Mouse (Mus musculus) hindbrain, embryonic 12.5 days (tissue): ENCODE results near the gene Brap. TPM values are rescaled to one million over a fixed set of nuclear protein-coding genes. Genes with fewer than 3 reads are reported as not detected.

Experiments used
- ATAC-seq: fragments of 200-750 bp; cut with Nextera tagmentation; 2 replicates; pipeline ENCODE4 v1.8.0; 2017; ENCODE audit warnings: moderate TSS enrichment; ENCODE audit not compliant: low FRiP score
- H3K27ac ChIP-seq: fragments of 300-500 bp; sonication (generic); 2 replicates; pipeline ENCODE4 v1.5.1; 2016; ENCODE audit warnings: mild to moderate bottlenecking
- H3K27me3 ChIP-seq: fragments of 300-500 bp; sonication (generic); 2 replicates; pipeline ENCODE4 v1.6.1; 2016; ENCODE audit warnings: mild to moderate bottlenecking
- H3K36me3 ChIP-seq: fragments of 300-500 bp; sonication (generic); 2 replicates; pipeline ENCODE4 v1.6.1; 2016; ENCODE audit warnings: mild to moderate bottlenecking
- H3K4me1 ChIP-seq: fragments of 300-500 bp; sonication (generic); 2 replicates; pipeline ENCODE4 v1.6.1; 2016
- H3K4me2 ChIP-seq: fragments of 300-500 bp; sonication (generic); replicated peaks from 2 replicates; pipeline ENCODE4 v1.6.1; 2016; ENCODE audit warnings: mild to moderate bottlenecking
- H3K4me3 ChIP-seq: fragments of 300-500 bp; sonication (generic); 2 replicates; pipeline ENCODE4 v1.5.1; 2016; ENCODE audit warnings: mild to moderate bottlenecking
- H3K9ac ChIP-seq: fragments of 300-500 bp; sonication (generic); 2 replicates; pipeline ENCODE4 v1.6.1; 2016; ENCODE audit warnings: mild to moderate bottlenecking, moderate library complexity
- H3K9me3 ChIP-seq: fragments of 300-500 bp; sonication (generic); replicated peaks from 2 replicates; pipeline ENCODE4 v1.6.1; 2016; ENCODE audit warnings: mild to moderate bottlenecking
- WGBS: fragments of 180-500 bp; shearing (Covaris S2); methylation state at CpG from one replicate; pipeline ENCODE4 v1.1.7; 2016; 5-methylcytosine and 5-hydroxymethylcytosine counted together
- polyA plus RNA-seq: library from polyadenylated mRNA; unstranded; fragments of >200 nt; fragmentation: Nextera tagmentation; extraction: Ambion mirVana; gene quantifications from 2 replicates; pipeline ENCODE4 v1.2.1, GENCODE M21; 2016

Brap gene
- polyA plus RNA-seq, 1 experiment from 2014 or later = 51.5 TPM

DNA sequence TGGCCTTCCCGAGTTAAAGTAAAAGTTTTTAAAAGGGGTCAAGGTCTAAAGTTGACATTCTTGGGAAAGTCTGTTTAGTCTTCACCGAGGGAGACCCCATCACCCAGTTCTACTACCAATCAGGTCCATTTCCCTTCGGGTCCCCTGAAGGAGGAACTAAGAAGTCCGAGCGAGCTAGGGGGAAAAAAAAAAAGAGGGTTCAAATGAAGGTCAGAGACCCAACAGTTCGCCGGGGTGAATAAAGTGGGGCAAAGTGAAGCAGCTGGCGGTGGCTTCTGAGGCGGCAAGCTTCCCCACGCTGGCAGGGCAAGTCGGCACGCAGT is 50.4 kb downstream of the Brap start:
- Histone ChIP-seq H3K27me3 (no peaks in the 10 kb centered on the region), H3K4me3 (peak overlapping the region; percentile 99), H3K9me3 (no peaks in the 10 kb centered on the region), H3K4me2 (peak overlapping the region; percentile 88), H3K36me3 (no peaks in the 10 kb centered on the region), H3K27ac (peak overlapping the region; percentile 98), H3K9ac (peak overlapping the region; percentile 99), H3K4me1 (peaks cover 27% of the 10 kb centered on the region)
- 2% methylated on average over 12 of the region's 12 CpGs for WGBS
- no peak for ATAC-seq

DNA sequence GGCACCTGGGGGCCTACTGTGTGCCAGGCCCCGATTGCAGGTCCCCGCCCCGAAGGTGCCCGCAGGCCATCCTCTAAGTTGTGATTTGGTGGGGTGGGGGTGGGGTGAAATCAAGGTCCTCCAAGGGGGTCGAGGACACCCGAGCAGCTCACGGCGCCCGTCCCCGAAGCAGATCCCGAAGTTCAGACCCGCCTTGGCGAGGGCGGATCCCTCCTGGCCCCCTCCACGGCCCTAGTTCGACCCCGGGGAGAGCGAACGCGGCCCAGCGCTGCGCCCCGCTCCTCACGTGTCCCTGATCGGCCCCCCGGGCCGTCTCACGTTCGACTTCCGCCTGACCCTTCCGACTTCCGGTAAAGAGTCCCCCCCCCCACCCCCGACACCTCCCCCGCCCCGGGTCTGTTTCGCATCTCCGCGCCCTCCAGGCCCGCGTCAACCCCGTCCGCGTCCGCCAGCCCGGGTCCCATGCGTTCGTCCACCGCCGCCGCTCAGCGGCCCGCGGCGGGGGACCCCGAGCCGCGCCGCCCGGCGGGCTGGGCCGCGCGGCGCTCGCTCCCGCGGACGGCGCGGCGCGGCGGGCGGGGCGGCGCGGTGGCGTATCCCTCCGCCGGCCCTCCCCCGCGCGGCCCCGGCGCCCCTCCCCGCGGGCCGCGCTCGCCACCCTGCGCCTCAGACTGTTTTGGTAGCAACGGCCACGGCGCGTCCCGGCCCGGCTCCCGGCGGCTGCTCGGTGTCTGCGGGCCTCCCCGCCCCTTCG is 51.0 kb downstream of the Brap start, which contains the start of gene Atxn2:
TSS of gene Atxn2 (plus strand) at position 164 of the 754 bp plus-strand sequence.
- Histone ChIP-seq H3K9ac (peak within 1 kb of the TSS; percentile 99), H3K27ac (peak within 1 kb of the TSS; percentile 98)
- under 1% methylated on average over 54 of the region's 103 CpGs for WGBS

DNA sequence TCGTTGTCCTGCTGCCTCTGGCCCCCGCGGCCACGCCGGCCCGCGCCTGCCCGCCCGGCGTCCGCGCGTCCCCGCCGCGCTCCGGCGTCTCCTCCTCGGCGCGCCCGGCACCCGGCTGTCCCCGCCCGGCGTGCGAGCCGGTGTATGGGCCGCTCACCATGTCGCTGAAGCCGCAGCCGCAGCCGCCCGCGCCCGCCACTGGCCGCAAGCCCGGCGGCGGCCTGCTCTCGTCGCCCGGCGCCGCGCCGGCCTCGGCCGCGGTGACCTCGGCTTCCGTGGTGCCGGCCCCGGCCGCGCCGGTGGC is 51.5 kb downstream of the Brap start:
- peak overlapping the region; percentile 99 for H3K4me3 ChIP-seq
- no peaks in the 10 kb centered on the region for H3K9me3 ChIP-seq
- no peaks in the 10 kb centered on the region for H3K36me3 ChIP-seq
- H3K27me3 ChIP-seq = no peaks in the 10 kb centered on the region
- peaks cover 34% of the 10 kb centered on the region for H3K4me1 ChIP-seq
- peak overlapping the region; percentile 90 for H3K4me2 ChIP-seq
- peak overlapping the region; percentile 99 for H3K9ac ChIP-seq
- ATAC-seq = peak; percentile 53
- under 1% methylated on average over 45 of the region's 57 CpGs for WGBS
- peak overlapping the region; percentile 98 for H3K27ac ChIP-seq

More for the DNA sequence above, 51.0 kb downstream of the Brap start, which contains the start of gene Atxn2:
- Histone ChIP-seq H3K36me3 (no peaks in the 10 kb centered on the region), H3K27me3 (no peaks in the 10 kb centered on the region), H3K9me3 (no peaks in the 10 kb centered on the region), H3K4me3 (peak within 1 kb of the TSS; percentile 99), H3K4me1 (peaks cover 31% of the 10 kb centered on the region), H3K4me2 (peak within 1 kb of the TSS; percentile 90)
- ATAC-seq = peak; percentile 70

DNA sequence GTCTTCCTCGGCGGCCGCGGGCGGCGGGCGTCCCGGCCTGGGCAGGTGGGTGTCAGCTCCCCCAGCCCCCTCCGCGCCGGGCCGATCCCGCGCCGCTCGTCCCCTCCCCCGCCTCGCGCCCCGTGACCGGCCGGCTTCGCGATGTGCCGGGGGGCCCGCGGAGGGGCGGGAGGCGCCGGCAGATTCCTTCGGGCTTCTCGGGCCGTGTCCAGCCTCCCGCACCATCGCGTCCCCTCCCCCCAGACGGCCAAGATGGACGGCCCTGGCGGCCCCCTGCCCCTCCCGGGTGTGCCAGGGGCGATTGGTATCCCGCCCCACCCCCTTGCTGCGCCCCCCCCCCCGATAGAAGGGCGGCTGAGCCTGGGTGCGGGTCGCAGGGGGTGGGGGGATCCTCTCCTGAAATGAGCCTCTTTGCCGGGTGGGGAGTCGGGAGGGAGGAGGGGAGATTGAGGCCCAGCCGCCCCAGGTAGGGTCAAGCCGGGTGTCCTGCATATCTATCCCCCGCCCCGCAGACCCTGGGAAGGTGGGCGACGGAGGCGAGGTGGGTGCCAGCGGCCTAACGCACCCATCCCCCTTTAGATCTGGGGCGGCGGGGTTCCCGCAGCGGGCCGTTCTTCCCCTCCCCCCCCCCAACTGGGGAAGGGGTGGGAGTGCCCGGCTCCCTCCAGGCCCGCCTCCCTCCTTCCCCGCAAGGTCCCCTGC is 52.0 kb downstream of the Brap start:
- peak; percentile 69 for ATAC-seq
- WGBS = 3% methylated on average over 19 of the region's 66 CpGs
- H3K4me3 ChIP-seq = peak overlapping the region; percentile 99

DNA sequence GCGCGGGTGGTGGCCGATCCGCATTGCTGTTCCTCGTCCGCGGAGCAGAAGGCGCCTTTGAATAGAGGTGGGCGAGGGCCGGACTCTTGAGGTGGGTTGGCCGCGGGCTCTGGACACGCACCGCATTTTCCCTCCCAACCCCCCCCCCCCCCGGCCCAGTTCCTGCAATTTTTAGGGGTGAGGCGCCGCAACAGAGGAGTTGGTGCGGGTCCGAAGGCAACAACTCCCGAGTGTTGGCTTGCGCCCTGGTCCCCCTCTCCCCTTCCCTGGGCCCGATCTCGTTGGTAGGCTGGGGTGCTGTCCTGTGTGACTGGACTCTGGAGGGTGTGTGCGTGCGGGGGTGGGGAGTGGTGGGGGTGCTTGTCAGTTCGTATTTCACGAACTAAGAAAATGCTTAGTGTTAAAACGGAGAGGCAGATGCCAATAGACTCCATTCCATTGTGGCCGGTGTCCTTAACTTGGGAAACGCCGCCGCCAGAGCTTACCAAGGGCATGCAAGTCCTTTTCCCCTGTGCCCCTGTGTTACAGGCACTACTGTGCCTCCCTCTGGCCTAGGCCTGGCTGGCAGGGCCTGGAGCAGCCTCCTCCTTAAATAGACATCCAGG is 52.7 kb downstream of the Brap start:
- Histone ChIP-seq H3K4me1 (peaks cover 34% of the 10 kb centered on the region), H3K9ac (peak overlapping the region; percentile 99), H3K4me2 (peak overlapping the region; percentile 90), H3K27me3 (no peaks in the 10 kb centered on the region), H3K4me3 (peak overlapping the region; percentile 99), H3K9me3 (no peaks in the 10 kb centered on the region), H3K36me3 (peaks cover 7% of the 10 kb centered on the region; the same call in 1 of the 2 replicates), H3K27ac (peak overlapping the region; percentile 98)
- under 1% methylated on average over 32 of the region's 32 CpGs for whole genome bisulfite sequencing
- ATAC-seq = peak; percentile 68

More for the DNA sequence above, 52.0 kb downstream of the Brap start:
- peak overlapping the region; percentile 90 for H3K4me2 ChIP-seq
- peak overlapping the region; percentile 99 for H3K9ac ChIP-seq
- no peaks in the 10 kb centered on the region for H3K27me3 ChIP-seq
- no peaks in the 10 kb centered on the region for H3K9me3 ChIP-seq
- H3K27ac ChIP-seq = peak overlapping the region; percentile 98
- peaks cover 3% of the 10 kb centered on the region; the same call in 1 of the 2 replicates for H3K36me3 ChIP-seq
- H3K4me1 ChIP-seq = peaks cover 34% of the 10 kb centered on the region

DNA sequence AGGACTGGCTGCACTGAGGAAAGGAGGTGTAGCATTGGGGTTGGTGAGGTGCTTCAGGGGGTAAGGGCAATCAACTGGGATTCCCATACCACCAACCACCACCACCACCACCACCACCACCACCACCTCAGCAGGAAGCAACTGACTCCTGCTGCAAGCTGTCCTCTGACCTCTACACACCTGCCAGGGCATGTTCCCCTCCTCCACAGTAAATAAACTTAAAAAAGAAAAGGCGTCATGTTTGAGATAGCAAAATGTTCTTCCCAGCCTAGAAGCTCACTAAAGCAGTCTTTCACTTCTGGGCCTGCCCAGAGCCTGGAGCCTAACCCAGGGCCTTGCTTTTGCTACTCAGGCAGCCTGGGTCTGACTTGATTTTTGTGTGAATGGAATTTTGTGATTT is 54.0 kb downstream of the Brap start:
- WGBS = 90% methylated on average over 1 of the region's 1 CpGs
- Histone ChIP-seq H3K9me3 (no peaks in the 10 kb centered on the region), H3K4me2 (peak overlapping the region; percentile 90), H3K9ac (0 out of 2 replicates have a peak overlapping the region, but pooled peaks have one; percentile 6), H3K4me1 (peaks cover 34% of the 10 kb centered on the region), H3K36me3 (peaks cover 9% of the 10 kb centered on the region; the same call in 1 of the 2 replicates), H3K4me3 (no peak overlapping the region), H3K27ac (no peak overlapping the region), H3K27me3 (no peaks in the 10 kb centered on the region)
- ATAC-seq = no peak

DNA sequence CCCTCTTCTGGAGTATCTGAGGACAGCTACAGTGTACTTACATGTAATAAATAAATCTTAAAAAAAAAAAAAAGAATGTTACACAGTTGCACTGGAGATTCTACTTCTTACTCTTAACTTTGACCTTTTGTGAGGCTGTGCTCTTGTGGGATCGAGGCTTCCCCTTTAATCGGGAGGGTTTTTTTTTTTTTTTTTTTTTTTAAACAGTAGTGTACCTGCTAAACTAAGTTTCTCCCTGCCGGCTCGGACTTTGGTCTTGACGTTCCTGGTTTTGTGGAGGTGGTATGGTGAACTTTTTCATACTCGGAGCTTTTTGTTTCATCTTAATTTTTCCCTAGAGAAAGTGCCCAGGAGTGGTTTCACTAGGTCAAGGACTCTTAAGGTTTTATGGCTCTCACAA is 54.6 kb downstream of the Brap start:
- no peaks in the 10 kb centered on the region for H3K27me3 ChIP-seq
- no peak for ATAC-seq
- peaks cover 34% of the 10 kb centered on the region for H3K4me1 ChIP-seq
- H3K4me2 ChIP-seq = no peak overlapping the region
- H3K27ac ChIP-seq = no peak overlapping the region
- H3K9me3 ChIP-seq = no peaks in the 10 kb centered on the region
- H3K9ac ChIP-seq = no peak overlapping the region
- H3K4me3 ChIP-seq = no peak overlapping the region
- H3K36me3 ChIP-seq = peaks cover 9% of the 10 kb centered on the region; the same call in 1 of the 2 replicates
- 86% methylated on average over 6 of the region's 6 CpGs for WGBS

DNA sequence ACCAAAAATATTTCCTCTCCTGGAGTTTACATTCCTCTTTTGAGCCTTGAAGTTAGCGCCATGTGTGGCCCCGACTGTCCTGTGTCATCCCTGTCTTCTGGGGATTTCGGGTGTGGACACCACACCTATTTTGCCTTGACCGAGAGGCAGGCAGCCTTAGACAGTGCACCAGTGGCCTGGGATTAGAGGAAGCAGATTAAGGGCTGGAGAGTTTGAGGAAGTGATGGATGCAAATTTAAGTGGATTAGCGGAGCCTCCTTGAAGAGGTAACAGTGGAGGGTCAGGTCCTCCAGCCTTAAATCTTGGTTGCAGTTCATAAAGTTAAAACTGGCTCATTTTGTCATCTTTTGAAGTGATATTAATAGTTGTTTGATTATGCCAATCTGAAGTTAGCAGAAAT is 58.1 kb downstream of the Brap start:
- Histone ChIP-seq H3K27ac (no peak overlapping the region), H3K9me3 (no peaks in the 10 kb centered on the region), H3K4me1 (peaks cover 28% of the 10 kb centered on the region), H3K9ac (no peak overlapping the region), H3K36me3 (peaks cover 9% of the 10 kb centered on the region; the same call in 1 of the 2 replicates), H3K4me3 (no peak overlapping the region), H3K4me2 (no peak overlapping the region), H3K27me3 (no peaks in the 10 kb centered on the region)
- 86% methylated on average over 5 of the region's 5 CpGs for WGBS
- ATAC-seq = no peak

DNA sequence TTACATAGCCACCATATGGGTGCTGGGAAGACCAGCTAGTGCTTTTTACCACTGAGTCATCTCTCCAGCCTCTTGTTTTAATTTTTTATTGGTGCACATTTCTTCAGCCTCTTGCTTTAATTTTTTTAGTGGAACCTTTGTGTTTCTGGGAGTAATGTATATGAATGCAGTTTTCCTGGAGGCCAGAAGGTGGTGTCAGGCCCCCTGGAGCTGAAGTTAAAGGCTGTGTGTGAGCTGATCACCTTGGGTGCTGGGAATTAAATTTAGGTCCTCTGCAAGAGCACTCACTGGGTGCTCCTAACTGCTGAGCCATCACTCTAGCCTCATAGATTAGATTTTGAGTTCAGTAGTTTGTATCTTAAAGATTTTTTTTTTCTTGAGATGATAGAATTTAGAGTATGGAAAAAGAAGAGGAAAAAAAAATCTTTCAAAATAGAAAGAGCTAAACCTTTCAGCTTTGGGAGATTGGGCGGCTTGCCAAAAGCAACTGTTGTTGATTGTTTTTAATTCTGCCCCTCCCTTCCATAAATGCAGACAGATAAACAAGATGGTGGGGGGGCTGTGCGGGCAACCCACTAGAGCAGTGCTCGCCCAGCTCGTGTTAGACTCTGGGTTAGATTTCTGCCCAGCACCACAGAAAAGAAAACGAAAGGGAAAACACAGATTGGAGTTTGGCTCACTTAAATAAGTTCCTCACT is 60.7 kb downstream of the Brap start:
- Histone ChIP-seq H3K36me3 (peaks cover 9% of the 10 kb centered on the region; the same call in 1 of the 2 replicates), H3K27ac (no peak overlapping the region), H3K9me3 (no peaks in the 10 kb centered on the region), H3K4me2 (no peak overlapping the region), H3K27me3 (no peaks in the 10 kb centered on the region), H3K9ac (no peak overlapping the region), H3K4me3 (no peak overlapping the region), H3K4me1 (peaks cover 11% of the 10 kb centered on the region; the same call in 1 of the 2 replicates)
- no peak for ATAC-seq
- WGBS = 95% methylated on average over 5 of the region's 5 CpGs

DNA sequence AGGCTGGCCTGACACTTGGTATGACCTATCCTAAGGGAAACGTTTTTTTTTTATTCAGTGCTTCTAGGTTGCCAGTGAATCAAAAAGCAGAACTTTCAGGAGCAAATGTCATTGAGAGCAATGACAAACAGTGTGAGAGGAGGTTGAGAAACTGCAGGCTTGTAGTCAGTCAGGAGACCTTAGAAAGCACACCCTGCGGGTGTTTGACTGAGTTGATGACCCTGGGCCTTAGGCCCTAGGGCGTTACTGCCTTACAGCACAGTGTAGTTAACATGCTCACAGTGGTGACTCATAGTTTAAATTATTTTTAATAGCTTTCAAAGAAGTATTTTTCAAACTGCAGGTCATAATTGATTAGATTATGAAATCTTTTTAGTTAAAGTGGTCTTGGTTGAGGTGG is 61.5 kb downstream of the Brap start:
- Histone ChIP-seq H3K9ac (no peak overlapping the region), H3K4me2 (no peak overlapping the region), H3K9me3 (no peaks in the 10 kb centered on the region), H3K27me3 (no peaks in the 10 kb centered on the region), H3K27ac (no peak overlapping the region), H3K36me3 (peaks cover 9% of the 10 kb centered on the region; the same call in 1 of the 2 replicates), H3K4me1 (peaks cover 5% of the 10 kb centered on the region; the same call in 1 of the 2 replicates), H3K4me3 (no peak overlapping the region)
- WGBS = 83% methylated on average over 3 of the region's 3 CpGs
- no peak for ATAC-seq

DNA sequence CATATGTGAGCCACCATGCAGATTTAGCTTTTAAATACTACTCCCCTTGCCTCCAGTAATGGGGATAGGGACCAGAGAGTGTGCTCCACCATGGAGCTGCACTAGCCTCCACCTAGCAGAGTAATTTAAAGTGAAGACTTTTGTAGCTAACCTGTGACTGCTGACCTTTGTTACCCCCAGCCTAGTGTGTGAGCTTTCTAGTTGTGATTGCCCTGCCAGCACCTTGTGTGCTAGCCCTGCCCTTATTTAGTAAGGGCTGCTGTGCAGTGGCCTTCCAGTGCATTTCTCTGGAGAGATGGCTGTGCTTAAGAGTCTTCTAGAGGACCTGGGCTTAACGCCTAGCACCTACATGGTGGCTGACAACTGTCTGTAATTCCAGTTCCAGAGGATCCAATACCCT is 64.3 kb downstream of the Brap start:
- WGBS = 94% methylated on average over 1 of the region's 1 CpGs
- Histone ChIP-seq H3K27me3 (no peaks in the 10 kb centered on the region), H3K9me3 (no peaks in the 10 kb centered on the region), H3K4me3 (no peak overlapping the region), H3K36me3 (0 out of 2 replicates have a peak, but pooled peaks cover 5% of the 10 kb centered on the region), H3K9ac (no peak overlapping the region), H3K4me2 (no peak overlapping the region), H3K27ac (no peak overlapping the region), H3K4me1 (peaks cover 5% of the 10 kb centered on the region; the same call in 1 of the 2 replicates)
- ATAC-seq = no peak

DNA sequence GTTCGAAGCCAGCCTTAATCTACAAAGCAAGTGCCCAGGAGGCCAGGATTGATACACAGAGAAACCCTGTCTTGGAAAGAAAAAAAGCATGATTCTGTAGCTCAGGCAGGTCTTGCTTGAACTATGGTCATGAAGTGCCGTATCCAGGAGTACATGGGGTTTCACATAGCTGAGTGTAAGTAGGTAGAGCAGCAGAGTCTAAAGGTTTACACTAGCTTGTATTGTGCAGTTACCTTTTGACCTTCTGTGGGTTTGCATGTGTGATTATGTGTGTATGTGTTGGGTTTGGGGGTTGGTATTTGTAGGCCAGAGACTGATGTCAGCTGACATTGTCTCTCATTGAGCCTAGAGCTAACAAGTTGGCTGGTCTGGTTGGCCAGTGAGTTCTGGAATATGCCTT is 69.7 kb downstream of the Brap start:
- no peak overlapping the region for H3K9ac ChIP-seq
- H3K4me2 ChIP-seq = no peak overlapping the region
- no peaks in the 10 kb centered on the region for H3K9me3 ChIP-seq
- no peaks in the 10 kb centered on the region for H3K4me1 ChIP-seq
- WGBS = 93% methylated on average over 2 of the region's 2 CpGs
- no peak overlapping the region for H3K4me3 ChIP-seq
- H3K36me3 ChIP-seq = peaks cover 13% of the 10 kb centered on the region; the same call in 1 of the 2 replicates
- no peak for ATAC-seq
- H3K27ac ChIP-seq = no peak overlapping the region
- H3K27me3 ChIP-seq = no peaks in the 10 kb centered on the region
